Mouse (Mus musculus) kidney, adult 2 months (tissue): ENCODE data around the gene Atf6b. TPM values are rescaled to one million over a fixed set of nuclear protein-coding genes. Genes with fewer than 3 reads are reported as not detected.

ENCODE experiments used
- DNase-seq: peaks from one replicate; pipeline ENCODE4 v3.0.0; 2021
- H3K27ac ChIP-seq: fragments of 200-500 bp; 2 replicates; pipeline ENCODE4 v1.5.1; 2012; ENCODE audit warnings: low read depth, low read length, control low read depth, inconsistent platforms; ENCODE audit not compliant: insufficient read depth
- H3K27me3 ChIP-seq: fragments of 200-500 bp; replicated peaks from 2 replicates; pipeline ENCODE4 v1.6.1; 2012; ENCODE audit warnings: mild to moderate bottlenecking, moderate library complexity, low read length, inconsistent platforms; ENCODE audit not compliant: control insufficient read depth, insufficient read depth
- H3K36me3 ChIP-seq: fragments of 200-500 bp; 2 replicates; pipeline ENCODE4 v1.6.1; 2012; ENCODE audit warnings: mild to moderate bottlenecking, moderate library complexity, low read length, inconsistent platforms; ENCODE audit not compliant: control insufficient read depth, insufficient read depth
- H3K4me1 ChIP-seq: fragments of 200-500 bp; 2 replicates; pipeline ENCODE4 v1.6.1; 2011; ENCODE audit warnings: low read length; ENCODE audit not compliant: control insufficient read depth, insufficient read depth
- H3K4me3 ChIP-seq: fragments of 200-500 bp; 2 replicates; pipeline ENCODE4 v1.5.1; 2011; ENCODE audit warnings: mild to moderate bottlenecking, low read depth, low read length, control low read depth; ENCODE audit not compliant: insufficient read depth
- CTCF ChIP-seq: fragments of 200-500 bp; conservative IDR thresholded peaks from 2 replicates; pipeline ENCODE4 v1.5.1; 2011; ENCODE audit warnings: low read depth, mild to moderate bottlenecking, control low read depth, low read length, moderate library complexity, mixed read lengths; ENCODE audit not compliant: insufficient read depth, insufficient read length
- POLR2A ChIP-seq: fragments of 200-500 bp; IDR thresholded peaks from one replicate; pipeline ENCODE4 v1.6.1; 2011; ENCODE audit warnings: low read depth, low read length, control low read depth
- WGBS: fragments of 180-500 bp; shearing (Covaris S2); methylation state at CpG from one replicate; pipeline ENCODE4 v1.1.7; 2018; 5-methylcytosine and 5-hydroxymethylcytosine counted together
- polyA plus RNA-seq: library from polyadenylated mRNA; depleted of rRNA; stranded (reverse); fragments of >200 nt; gene quantifications from 2 replicates; pipeline ENCODE4 v1.2.3, GENCODE M21; 2012

The Atf6b gene
- polyA plus RNA-seq, 1 experiment, result 52.5 TPM

GRCm38 (mm10) chr17:34670235-34670634 lies 23.3 kb downstream of the Atf6b start, which contains the start of gene Tnxb:
Gene Tnxb (plus strand): TSS chr17:34670535.
- no peak within 1 kb of the TSS for H3K4me3 ChIP-seq
- H3K36me3 ChIP-seq, result no peaks in the 10 kb centered on the region
- 70% methylated on average over 7 of the region's 7 CpGs for WGBS
- H3K4me1 ChIP-seq, result no peaks in the 10 kb centered on the region
- no peak within 1 kb of the TSS for H3K27ac ChIP-seq
- TF ChIP-seq POLR2A (no peak), CTCF (no peak)
- DNase-seq, result no peak
- no peaks in the 10 kb centered on the region for H3K27me3 ChIP-seq

GRCm38 (mm10) chr17:34671151-34672066 lies 24.5 kb downstream of the Atf6b start:
- no peaks in the 10 kb centered on the region for H3K27me3 ChIP-seq
- TF ChIP-seq POLR2A (no peak), CTCF (no peak)
- no peaks in the 10 kb centered on the region for H3K36me3 ChIP-seq
- no peak for DNase-seq
- no peak overlapping the region for H3K27ac ChIP-seq
- 0 out of 2 replicates have a peak overlapping the region, but pooled peaks have one; percentile 6 for H3K4me3 ChIP-seq
- H3K4me1 ChIP-seq, result peaks cover 3% of the 10 kb centered on the region; the same call in 1 of the 2 replicates
- WGBS, result 17% methylated on average over 93 of the region's 93 CpGs

DNA sequence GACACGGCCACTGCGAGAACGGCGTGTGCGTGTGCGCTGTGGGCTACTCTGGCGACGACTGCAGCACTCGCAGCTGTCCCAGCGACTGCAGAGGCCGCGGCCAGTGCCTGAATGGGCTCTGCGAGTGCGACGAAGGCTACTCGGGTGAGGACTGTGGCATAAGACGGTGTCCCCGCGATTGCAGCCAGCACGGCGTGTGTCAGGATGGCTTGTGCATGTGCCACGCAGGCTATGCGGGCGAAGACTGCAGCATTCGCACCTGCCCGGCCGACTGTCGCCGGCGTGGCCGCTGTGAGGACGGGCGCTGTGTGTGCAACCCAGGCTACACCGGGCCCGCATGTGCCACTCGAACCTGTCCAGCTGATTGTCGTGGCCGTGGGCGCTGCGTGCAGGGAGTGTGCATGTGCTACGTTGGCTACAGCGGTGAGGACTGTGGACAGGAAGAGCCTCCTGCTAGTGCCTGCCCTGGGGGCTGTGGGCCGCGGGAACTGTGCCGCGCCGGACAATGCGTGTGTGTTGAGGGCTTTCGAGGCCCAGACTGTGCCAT lies 25.4 kb downstream of the Atf6b start:
- DNase-seq, result no peak
- no peaks in the 10 kb centered on the region for H3K27me3 ChIP-seq
- no peak overlapping the region for H3K27ac ChIP-seq
- no peak overlapping the region for H3K4me3 ChIP-seq
- H3K36me3 ChIP-seq, result no peaks in the 10 kb centered on the region
- peaks cover 5% of the 10 kb centered on the region; the same call in 1 of the 2 replicates for H3K4me1 ChIP-seq
- WGBS, result 44% methylated on average over 49 of the region's 49 CpGs
- TF ChIP-seq CTCF, result no peak
- no peak for TF ChIP-seq POLR2A

- WGBS, result 91% methylated on average over 7 of the region's 7 CpGs
- Histone ChIP-seq H3K4me3 (no peak overlapping the region), H3K27ac (no peak overlapping the region), H3K36me3 (no peaks in the 10 kb centered on the region), H3K27me3 (no peaks in the 10 kb centered on the region), H3K4me1 (peaks cover 5% of the 10 kb centered on the region; the same call in 1 of the 2 replicates)
- no peak for TF ChIP-seq CTCF
- no peak for TF ChIP-seq POLR2A
- DNase-seq, result no peak
These were observed 26.2 kb downstream of the Atf6b start for GRCm38 (mm10) chr17:34673139-34673538.

- Histone ChIP-seq H3K4me1 (peaks cover 5% of the 10 kb centered on the region; the same call in 1 of the 2 replicates), H3K27me3 (no peaks in the 10 kb centered on the region), H3K36me3 (no peaks in the 10 kb centered on the region), H3K27ac (no peak overlapping the region), H3K4me3 (no peak overlapping the region)
- no peak for TF ChIP-seq CTCF
- no peak for TF ChIP-seq POLR2A
- no peak for DNase-seq
- WGBS, result 66% methylated on average over 11 of the region's 11 CpGs
These were observed 27.7 kb downstream of the Atf6b start for GRCm38 (mm10) chr17:34674524-34675204.

DNA sequence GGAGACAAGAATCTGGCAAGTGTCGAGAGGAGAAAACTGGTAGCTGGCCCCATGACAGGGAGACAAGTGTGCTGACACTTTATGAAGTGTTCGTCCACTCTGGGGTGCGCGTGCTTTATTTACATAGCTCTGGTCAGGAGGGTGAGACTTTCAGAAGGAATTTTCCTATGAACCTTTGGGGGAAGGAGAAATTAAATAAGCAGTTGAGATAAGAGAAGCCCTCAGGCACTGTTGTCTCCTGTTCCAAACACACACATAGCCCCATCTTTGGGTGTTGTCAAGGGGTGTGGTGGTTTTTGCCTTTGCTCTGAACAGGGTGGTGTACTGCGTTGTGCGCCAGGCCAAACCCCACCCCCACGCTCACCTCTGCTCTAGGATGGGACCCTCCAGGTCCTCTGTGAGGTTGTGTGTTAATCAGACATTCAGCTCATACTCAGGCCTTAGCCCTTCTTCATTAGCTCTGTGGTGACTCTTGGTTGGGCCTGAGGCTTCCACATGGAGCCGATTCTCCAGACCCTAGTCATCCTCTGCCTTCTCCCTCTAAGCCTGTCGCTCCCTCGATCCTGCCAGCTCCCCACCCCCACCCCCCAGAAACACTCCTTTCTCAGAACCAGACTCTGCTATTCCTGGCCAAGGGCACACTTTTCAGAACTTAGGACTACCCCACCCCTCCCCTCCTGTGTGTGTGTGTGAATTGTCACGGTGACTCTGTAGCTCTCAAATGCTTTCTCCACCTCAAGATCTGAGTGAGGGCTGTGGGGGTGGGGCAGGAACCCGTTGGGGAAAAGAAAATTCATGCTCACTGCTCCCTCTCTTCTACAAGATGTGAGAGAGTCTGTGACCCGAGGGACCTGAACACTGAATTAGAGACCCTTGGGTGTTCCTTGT lies 28.5 kb downstream of the Atf6b start:
- Histone ChIP-seq H3K36me3 (no peaks in the 10 kb centered on the region), H3K4me1 (peaks cover 5% of the 10 kb centered on the region; the same call in 1 of the 2 replicates), H3K27me3 (no peaks in the 10 kb centered on the region), H3K27ac (no peak overlapping the region), H3K4me3 (no peak overlapping the region)
- DNase-seq, result no peak
- TF ChIP-seq CTCF, result no peak
- TF ChIP-seq POLR2A, result no peak
- WGBS, result 63% methylated on average over 13 of the region's 13 CpGs
